Mouse (Mus musculus): ENCODE measurements around the gene Asmt.
A peak's percentile ranks its signal among the peaks of the same experiment; 100 is the strongest.

The Asmt gene

DNA sequence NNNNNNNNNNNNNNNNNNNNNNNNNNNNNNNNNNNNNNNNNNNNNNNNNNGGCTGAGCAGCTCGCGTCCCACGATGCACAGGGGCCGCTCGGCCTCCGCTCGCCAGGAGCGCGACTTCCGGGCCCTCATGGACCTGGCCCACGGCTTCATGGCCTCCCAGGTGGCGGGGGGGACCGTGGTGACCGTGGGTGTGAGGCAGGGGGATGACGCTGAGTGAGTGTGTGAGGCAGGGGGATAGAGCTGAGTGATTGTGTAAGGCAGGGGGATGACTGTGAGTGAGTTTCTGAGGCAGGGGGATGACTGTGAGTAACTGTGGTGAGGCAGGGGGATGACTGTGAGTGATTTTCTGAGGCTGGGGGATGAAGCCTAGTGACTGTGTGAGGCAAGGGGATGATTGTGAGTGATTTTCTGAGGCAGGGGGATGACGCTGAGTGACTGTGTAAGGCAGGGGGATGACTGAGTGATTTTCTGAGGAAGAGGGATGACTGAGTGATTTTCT lies at the start of gene Asmt:
Gene Asmt, plus strand, starts transcription at position 51 of the 499 bp plus-strand sequence.
- DNase-seq = no peak

GRCm38 (mm10) chrX:170673233-170673951 lies 948 bp downstream of the Asmt start:
- peak; percentile 14 for DNase-seq

DNA sequence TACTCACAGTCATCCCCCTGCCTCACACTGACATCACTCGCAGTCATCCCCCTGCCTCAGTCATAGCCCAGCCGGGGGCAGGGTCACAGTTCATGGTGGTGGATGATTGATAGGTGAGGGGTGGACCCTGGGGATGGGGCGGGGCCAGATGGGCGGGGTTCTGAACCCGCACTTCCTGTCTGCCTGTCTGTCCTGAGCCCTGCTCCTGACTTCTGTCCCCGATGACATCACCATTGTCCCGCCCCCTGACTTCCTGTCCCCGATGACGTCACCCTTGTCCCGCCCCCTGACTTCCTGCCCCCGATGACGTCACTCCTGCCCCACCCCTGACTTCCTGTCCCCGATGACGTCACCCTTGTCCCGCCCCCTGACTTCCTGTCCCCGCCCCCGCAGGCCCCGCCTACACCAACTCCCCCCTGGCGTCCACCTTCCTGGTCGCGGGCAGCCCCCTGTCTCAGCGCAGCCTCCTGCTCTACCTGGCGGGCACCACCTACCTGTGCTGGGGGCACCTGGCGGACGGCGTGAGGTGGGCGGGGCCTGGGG lies 1.9 kb downstream of the Asmt start:
- DNase-seq = peak; percentile 31

GRCm38 (mm10) chrX:170674885-170675876 lies 2.7 kb downstream of the Asmt start:
- peak; percentile 25 for DNase-seq

- no peak for DNase-seq
These were observed 3.6 kb downstream of the Asmt start for GRCm38 (mm10) chrX:170675923-170676605.

DNA sequence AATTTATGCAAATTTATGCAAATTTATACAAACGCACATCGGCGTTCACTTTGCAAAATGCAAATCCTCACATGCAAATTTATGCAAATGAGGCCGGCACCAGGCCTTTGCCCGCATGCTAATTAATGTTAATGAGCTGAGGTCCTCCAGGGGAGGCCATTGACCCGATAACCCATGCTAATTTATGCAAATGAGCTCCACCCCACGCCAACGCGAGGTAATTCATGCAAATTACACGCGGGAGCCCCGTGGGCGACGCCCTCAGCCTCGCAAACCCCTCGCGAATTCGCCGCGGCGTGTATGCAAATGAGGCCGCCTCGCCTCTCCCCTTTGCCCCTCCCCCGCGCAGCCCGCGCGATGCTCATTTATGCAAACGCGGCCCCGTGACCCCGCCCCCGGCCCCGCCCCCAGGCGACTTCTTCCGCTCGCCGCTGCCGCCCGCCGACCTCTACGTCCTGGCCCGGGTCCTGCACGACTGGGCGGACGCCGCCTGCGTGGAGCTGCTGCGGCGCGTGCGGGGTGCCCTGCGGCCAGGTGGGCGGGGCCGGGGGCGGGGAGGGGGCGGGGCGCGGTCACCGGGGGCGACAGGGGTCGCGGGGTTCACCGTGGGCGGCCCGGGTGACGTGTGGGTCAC lies 4.3 kb downstream of the Asmt start:
- DNase-seq = no peak

- no peak for DNase-seq
These were observed 4.8 kb downstream of the Asmt start for GRCm38 (mm10) chrX:170677266-170677665.

DNA sequence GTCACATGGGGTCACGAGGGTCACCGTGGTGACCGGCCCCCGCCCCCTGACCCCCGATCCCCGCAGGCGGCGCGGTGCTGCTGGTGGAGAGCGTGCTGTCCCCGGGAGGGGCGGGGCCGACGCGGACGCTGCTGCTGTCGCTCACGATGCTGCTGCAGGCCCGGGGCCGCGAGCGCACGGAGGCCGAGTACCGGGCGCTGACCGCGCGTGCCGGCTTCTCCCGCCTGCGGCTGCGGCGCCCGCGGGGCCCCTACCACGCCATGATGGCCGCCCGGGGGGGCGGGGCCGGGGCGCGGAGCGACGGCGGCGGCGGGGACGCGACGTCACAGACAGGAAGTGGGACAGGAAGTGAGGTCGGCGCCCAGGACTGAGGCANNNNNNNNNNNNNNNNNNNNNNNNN lies 5.2 kb downstream of the Asmt start:
- DNase-seq = no peak

All from lung, postnatal 10 days (tissue).